In genomic region chr9:44046426-44046825, GRCm38 (mm10) we compare ENCODE assay signal across 28 mouse cellular contexts. TPM values are rescaled to one million over a fixed set of nuclear protein-coding genes. Genes with fewer than 3 reads are reported as not detected.
DNase-seq lines count a peak whose midpoint lies in the region; ATAC-seq and TF ChIP-seq lines count a peak whose summit lies in the region.
"Had no signal": no experiment of that assay in that cellular context is flagged by ENCODE, and none has a peak within 500 bp of the region (broad histone marks: within the 10 kb centered on the region; RNA-seq: fewer than 3 reads in every experiment).

No protein-coding gene starts in this region.

- no peak for DNase-seq in heart, postnatal 0 days (ENCODE audit: low spot score)
- no peak for DNase-seq in heart, postnatal 10 days
- DNase-seq in left cerebral cortex, adult 2 months (ENCODE audit: extremely low spot score in 1 of 2, low spot score in 2 of 2) = no peak
- no peak for DNase-seq in left cerebral cortex, postnatal 36 days (ENCODE audit: low spot score in 2 of 2)
- peak; percentile 47 for DNase-seq in thymus, postnatal 0 days (ENCODE audit: low spot score)
- DNase-seq in thymus, postnatal 4 days = peak; percentile 67
- no peak for DNase-seq in forebrain, embryonic 14.5 days (ENCODE audit: low spot score)
- DNase-seq: adrenal gland, postnatal 25 days; cerebellum, postnatal 25 days; gastrocnemius, postnatal 25 days; heart, adult 18-20 months; heart, postnatal 14 days had no signal

- ATAC-seq in heart, postnatal 0 days (ENCODE audit: insufficient read depth, low read depth) = no peak
- no peak for ATAC-seq in forebrain, embryonic 16.5 days
- ATAC-seq in forebrain, embryonic 14.5 days = no peak
- ATAC-seq: forebrain, embryonic 13.5 days; midbrain, embryonic 15.5 days had no signal

- H3K4me2 ChIP-seq in heart, postnatal 0 days (ENCODE audit: low read depth, low read length) = peak overlapping the region; percentile 9; the same call in 1 of the 2 replicates
- H3K4me2 ChIP-seq in forebrain, embryonic 16.5 days (ENCODE audit: low read length) = no peak overlapping the region
- no peak overlapping the region for H3K4me2 ChIP-seq in forebrain, embryonic 14.5 days (ENCODE audit: low read length)
- H3K4me2 ChIP-seq: embryonic facial prominence, embryonic 15.5 days; forebrain, embryonic 13.5 days; heart, embryonic 11.5 days; hindbrain, embryonic 15.5 days; limb, embryonic 12.5 days; liver, embryonic 15.5 days; lung, embryonic 15.5 days; midbrain, embryonic 15.5 days had no signal

- peak overlapping the region; percentile 0; the same call in 1 of the 2 replicates for H3K4me3 ChIP-seq in heart, postnatal 0 days (ENCODE audit: low read depth, low read length)
- peak overlapping the region; percentile 13; the same call in 1 of the 2 replicates for H3K4me3 ChIP-seq in left cerebral cortex, adult 2 months
- no peak overlapping the region for H3K4me3 ChIP-seq in forebrain, embryonic 16.5 days (replicated peaks; ENCODE audit: low read length)
- H3K4me3 ChIP-seq in forebrain, embryonic 14.5 days (ENCODE audit: low read depth, low read length) = no peak overlapping the region
- H3K4me3 ChIP-seq: embryonic facial prominence, embryonic 10.5 days; embryonic facial prominence, embryonic 15.5 days; forebrain, embryonic 13.5 days; hindbrain, embryonic 10.5 days; hindbrain, embryonic 15.5 days; limb, embryonic 12.5 days; liver, embryonic 15.5 days; lung, embryonic 15.5 days; midbrain, embryonic 10.5 days; midbrain, embryonic 15.5 days had no signal

- H3K36me3 ChIP-seq in heart, postnatal 0 days (replicated peaks; ENCODE audit: control insufficient read depth, insufficient read depth, low read length) = no peaks in the 10 kb centered on the region
- no peaks in the 10 kb centered on the region for H3K36me3 ChIP-seq in forebrain, embryonic 16.5 days (ENCODE audit: control insufficient read depth, insufficient read depth)
- no peaks in the 10 kb centered on the region for H3K36me3 ChIP-seq in forebrain, embryonic 14.5 days (ENCODE audit: control insufficient read depth, insufficient read depth, low read length)
- H3K36me3 ChIP-seq: embryonic facial prominence, embryonic 10.5 days; embryonic facial prominence, embryonic 15.5 days; hindbrain, embryonic 10.5 days; hindbrain, embryonic 15.5 days; limb, embryonic 12.5 days; liver, embryonic 15.5 days; lung, embryonic 15.5 days; midbrain, embryonic 10.5 days; midbrain, embryonic 15.5 days had no signal

- no peak overlapping the region for H3K27ac ChIP-seq in heart, postnatal 0 days (ENCODE audit: low read depth)
- no peak overlapping the region for H3K27ac ChIP-seq in left cerebral cortex, adult 2 months
- no peak overlapping the region for H3K27ac ChIP-seq in forebrain, embryonic 16.5 days (ENCODE audit: low read length)
- no peak overlapping the region for H3K27ac ChIP-seq in forebrain, embryonic 14.5 days (ENCODE audit: low read depth, low read length)
- H3K27ac ChIP-seq: embryonic facial prominence, embryonic 10.5 days; embryonic facial prominence, embryonic 15.5 days; forebrain, embryonic 13.5 days; hindbrain, embryonic 10.5 days; hindbrain, embryonic 15.5 days; limb, embryonic 12.5 days; liver, embryonic 15.5 days; lung, embryonic 15.5 days; midbrain, embryonic 10.5 days; midbrain, embryonic 15.5 days had no signal

- H3K4me1 ChIP-seq in heart, postnatal 0 days (ENCODE audit: control insufficient read depth, insufficient read depth) = no peaks in the 10 kb centered on the region
- peaks cover 18% of the 10 kb centered on the region for H3K4me1 ChIP-seq in forebrain, embryonic 16.5 days (replicated peaks; ENCODE audit: control insufficient read depth, insufficient read depth, low read length)
- H3K4me1 ChIP-seq in forebrain, embryonic 14.5 days (ENCODE audit: control insufficient read depth, insufficient read depth, low read length) = peaks cover 3% of the 10 kb centered on the region; the same call in 1 of the 2 replicates
- H3K4me1 ChIP-seq: liver, embryonic 15.5 days had no signal

- no peak overlapping the region for H3K9ac ChIP-seq in heart, postnatal 0 days (replicated peaks; ENCODE audit: low read depth, low read length)
- no peak overlapping the region for H3K9ac ChIP-seq in forebrain, embryonic 16.5 days (replicated peaks; ENCODE audit: low read depth, low read length)
- no peak overlapping the region for H3K9ac ChIP-seq in forebrain, embryonic 14.5 days (ENCODE audit: low read length)
- H3K9ac ChIP-seq: embryonic facial prominence, embryonic 15.5 days; forebrain, embryonic 13.5 days; hindbrain, embryonic 15.5 days; limb, embryonic 12.5 days; liver, embryonic 15.5 days; lung, embryonic 15.5 days; midbrain, embryonic 15.5 days had no signal

- peaks cover 38% of the 10 kb centered on the region for H3K27me3 ChIP-seq in heart, postnatal 0 days (ENCODE audit: control insufficient read depth, insufficient read depth, low read length)
- peaks cover 19% of the 10 kb centered on the region for H3K27me3 ChIP-seq in forebrain, embryonic 16.5 days (replicated peaks; ENCODE audit: control insufficient read depth, insufficient read depth, low read length)
- peaks cover 25% of the 10 kb centered on the region for H3K27me3 ChIP-seq in forebrain, embryonic 14.5 days (replicated peaks; ENCODE audit: control insufficient read depth, insufficient read depth, low read length)

- H3K9me3 ChIP-seq in heart, postnatal 0 days (replicated peaks; ENCODE audit: control insufficient read depth, low read length) = no peaks in the 10 kb centered on the region
- no peaks in the 10 kb centered on the region for H3K9me3 ChIP-seq in forebrain, embryonic 16.5 days (ENCODE audit: control insufficient read depth, low read length)
- H3K9me3 ChIP-seq in forebrain, embryonic 14.5 days (replicated peaks; ENCODE audit: control insufficient read depth, low read length) = no peaks in the 10 kb centered on the region
- H3K9me3 ChIP-seq: embryonic facial prominence, embryonic 10.5 days; embryonic facial prominence, embryonic 15.5 days; forebrain, embryonic 13.5 days; hindbrain, embryonic 10.5 days; hindbrain, embryonic 15.5 days; limb, embryonic 12.5 days; liver, embryonic 15.5 days; lung, embryonic 15.5 days; midbrain, embryonic 10.5 days; midbrain, embryonic 15.5 days had no signal

- WGBS in heart, postnatal 0 days = 76% methylated on average over 12 of the region's 12 CpGs
- WGBS in forebrain, embryonic 16.5 days = 89% methylated on average over 12 of the region's 12 CpGs
- WGBS in forebrain, embryonic 14.5 days = 91% methylated on average over 12 of the region's 12 CpGs

- intact Hi-C loops in heart, postnatal 10 days (cut with DNase I) = no loop called here
- intact Hi-C loops in left cerebral cortex, adult 2 months (cut with DNase I) = no loop called here
- intact Hi-C loops in left cerebral cortex, postnatal 36 days (cut with DNase I) = no loop called here

- no peak for TF ChIP-seq CTCF in heart, postnatal 0 days (IDR thresholded peaks at IDR 0.05; ENCODE audit: low read depth)
- no peak for TF ChIP-seq CTCF in left cerebral cortex, adult 2 months (IDR thresholded peaks at IDR 0.05)

- no peak for TF ChIP-seq EP300 in heart, postnatal 0 days (IDR thresholded peaks at IDR 0.05; ENCODE audit: low read depth)

RNA-seq across cellular contexts. Expression of gene Thy1, which starts 3.2 kb away (rescaled TPM):
- total RNA-seq in heart, postnatal 0 days (2014; rRNA removed; ENCODE audit: low replicate concordance) = 6.3 and 12.5 TPM in 2 replicates
- 3.6 and 4.4 TPM in 2 replicates for polyA plus RNA-seq in heart, postnatal 0 days (2015; fragmentation: Nextera tagmentation; extraction: Ambion mirVana)
- total RNA-seq in heart, postnatal 10 days (2021) = 10 to 100 TPM; 31.3 to 32.3 TPM
- 100 to 1,000 TPM; 838 to 856 TPM for total RNA-seq in left cerebral cortex, adult 2 months (2021)
- 100 to 1,000 TPM; 821 to 972 TPM for total RNA-seq in left cerebral cortex, postnatal 36 days (2021)
- polyA plus RNA-seq in thymus, postnatal 0 days (2015; fragmentation: Nextera tagmentation; extraction: Ambion mirVana) = 415 and 436 TPM in 2 replicates
- 4.7 and 5.4 TPM in 2 replicates for polyA plus RNA-seq in forebrain, embryonic 16.5 days (2015; fragmentation: Nextera tagmentation; extraction: Ambion mirVana)
- 3.6 and 5.0 TPM in 2 replicates for polyA plus RNA-seq in forebrain, embryonic 14.5 days (2014; fragmentation: Nextera tagmentation; extraction: Ambion mirVana)
- polyA plus RNA-seq: limb, embryonic 12.5 days; midbrain, embryonic 10.5 days; neural tube, embryonic 11.5 days had no signal

RNA-seq across cellular contexts. Expression of gene Usp2, which starts 20.4 kb away (rescaled TPM):
- total RNA-seq in heart, postnatal 0 days (2014; rRNA removed; ENCODE audit: low replicate concordance) = 44.9 and 48.6 TPM in 2 replicates
- polyA plus RNA-seq in heart, postnatal 0 days (2015; fragmentation: Nextera tagmentation; extraction: Ambion mirVana) = 114 and 121 TPM in 2 replicates
- 100 to 1,000 TPM; 102 to 150 TPM for total RNA-seq in heart, postnatal 10 days (2021)
- 100 to 1,000 TPM in 1 of 2 experiments, 10 to 100 TPM in 1; 99.3 to 120 TPM for total RNA-seq in left cerebral cortex, adult 2 months (2021)
- total RNA-seq in left cerebral cortex, postnatal 36 days (2021) = 100 to 1,000 TPM; 110 to 113 TPM
- 7.4 and 13.1 TPM in 2 replicates for polyA plus RNA-seq in thymus, postnatal 0 days (2015; fragmentation: Nextera tagmentation; extraction: Ambion mirVana)
- polyA plus RNA-seq in forebrain, embryonic 16.5 days (2015; fragmentation: Nextera tagmentation; extraction: Ambion mirVana) = 13.6 and 13.7 TPM in 2 replicates
- polyA plus RNA-seq in forebrain, embryonic 14.5 days (2014; fragmentation: Nextera tagmentation; extraction: Ambion mirVana) = 6.9 and 8.2 TPM in 2 replicates

RNA-seq across cellular contexts. Expression of gene Mfrp, which starts 55.1 kb away (rescaled TPM):
- not detected in 2 replicates for total RNA-seq in heart, postnatal 0 days (2014; rRNA removed; ENCODE audit: low replicate concordance)
- polyA plus RNA-seq in heart, postnatal 0 days (2015; fragmentation: Nextera tagmentation; extraction: Ambion mirVana) = not detected in 2 replicates
- total RNA-seq in heart, postnatal 10 days (2021) = not detected
- 1 to 10 TPM in 1 of 2 experiments, under 1 TPM in 1; 0.82 to 1.6 TPM for total RNA-seq in left cerebral cortex, adult 2 months (2021)
- under 1 TPM in 1 of 2 experiments, not detected in 1; 0.22 TPM for total RNA-seq in left cerebral cortex, postnatal 36 days (2021)
- polyA plus RNA-seq in thymus, postnatal 0 days (2015; fragmentation: Nextera tagmentation; extraction: Ambion mirVana) = not detected in 2 replicates
- 0.12 TPM in 1 of 2 replicates, not detected in the other for polyA plus RNA-seq in forebrain, embryonic 16.5 days (2015; fragmentation: Nextera tagmentation; extraction: Ambion mirVana)
- polyA plus RNA-seq in forebrain, embryonic 14.5 days (2014; fragmentation: Nextera tagmentation; extraction: Ambion mirVana) = 0.31 TPM in 1 of 2 replicates, not detected in the other
- total RNA-seq: adrenal gland, postnatal 25 days; gastrocnemius, adult 18-20 months; gastrocnemius, postnatal 25 days; heart, adult 18-20 months; heart, postnatal 14 days; liver, adult 2 months; neutrophil, adult 5-6 weeks had no signal
- polyA plus RNA-seq: liver, adult 2 months; liver, embryonic 15.5 days had no signal

Comparison
In these comparisons a context has a peak if more than half of its experiments do, and no peak if none do; other contexts are left out.
1. DNase-seq: peak in thymus, postnatal 0 days (single experiment) and thymus, postnatal 4 days (single experiment); none in heart, postnatal 0 days (single experiment), heart, postnatal 10 days (0 of 2), left cerebral cortex, adult 2 months (0 of 2), left cerebral cortex, postnatal 36 days (0 of 2) and forebrain, embryonic 14.5 days (single experiment).
2. H3K4me3 ChIP-seq: peak in heart, postnatal 0 days (single experiment) and left cerebral cortex, adult 2 months (single experiment); none in forebrain, embryonic 16.5 days (single experiment) and forebrain, embryonic 14.5 days (single experiment).
3. RNA of gene Thy1, which starts 3.2 kb away (total RNA-seq): 821 to 972 TPM in left cerebral cortex, postnatal 36 days and 838 to 856 TPM in left cerebral cortex, adult 2 months; 31.3 to 32.3 TPM in heart, postnatal 10 days and 6.3 to 12.5 TPM in heart, postnatal 0 days; every median in the first group is over 10 times any median in the second.